Comparison of ENCODE assay signal across 8 mouse cellular contexts in the genomic region with DNA sequence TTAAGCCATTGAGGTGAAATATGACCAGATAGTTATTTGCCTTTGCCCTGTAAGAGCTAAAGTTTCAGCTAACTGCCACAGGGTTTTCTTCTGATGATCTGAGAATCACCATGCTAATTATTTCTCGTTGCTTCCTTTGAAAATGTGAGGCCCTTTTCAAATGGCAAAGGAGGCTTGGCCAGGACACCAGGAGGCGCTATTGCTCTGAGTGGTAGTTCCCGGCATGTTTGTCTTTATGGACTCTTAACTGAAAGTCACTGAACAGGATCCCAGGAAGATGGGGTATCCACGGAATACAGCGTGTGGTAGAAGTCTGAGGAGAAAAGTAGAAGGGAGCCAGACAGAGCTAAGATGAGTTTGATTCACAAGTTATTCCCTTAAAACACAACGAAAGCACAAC.
DNase-seq lines count a peak whose midpoint lies in the region; ATAC-seq and TF ChIP-seq lines count a peak whose summit lies in the region.

No protein-coding gene starts in this region.

- H3K4me2 ChIP-seq in stomach, embryonic 15.5 days: 0 out of 2 replicates have a peak overlapping the region, but pooled peaks have one; percentile 27

- intact Hi-C loops in left cerebral cortex, adult 2 months (cut with DNase I): loop anchor here (1.0 to 5.0 kb wide), 4 partner anchors 238 to 613 kb away; no protein-coding TSS in a partner anchor

- no peaks in the 10 kb centered on the region for H3K36me3 ChIP-seq in stomach, embryonic 15.5 days

- H3K9me3 ChIP-seq in stomach, embryonic 15.5 days: no peaks in the 10 kb centered on the region

- in situ Hi-C loops in Patski (cut with MboI; ENCODE audit: low pct_unique_long_range_greater_than_20kb): loop anchor here (5.0 kb wide), 1 partner anchor 598 kb away; no protein-coding TSS in a partner anchor

- H3K27ac ChIP-seq in left cerebral cortex, adult 2 months: no peak overlapping the region
- H3K27ac ChIP-seq in stomach, embryonic 15.5 days: no peak overlapping the region

- H3K27me3 ChIP-seq in Patski: peaks cover 4% of the 10 kb centered on the region
- no peaks in the 10 kb centered on the region for H3K27me3 ChIP-seq in stomach, embryonic 15.5 days (replicated peaks)

- no peaks in the 10 kb centered on the region for H3K4me1 ChIP-seq in stomach, embryonic 15.5 days

- ATAC-seq in cerebellum, adult (ENCODE audit: insufficient number of reproducible peaks, low FRiP score, low TSS enrichment): no peak
- no peak for ATAC-seq in Patski
- ATAC-seq in monocyte, adult 5-6 weeks (replicated peaks; ENCODE audit: insufficient number of reproducible peaks, low FRiP score, low TSS enrichment, poor library complexity, severe bottlenecking): peak; percentile 56; the same call in 1 of the 2 replicates
- ATAC-seq in stomach, embryonic 15.5 days (ENCODE audit: insufficient read depth, low FRiP score, low read depth): no peak

- peak; percentile 48 for DNase-seq in cerebellum, adult 11 months
- DNase-seq in Patski (ENCODE audit: low read depth, low spot score): peak; percentile 30
- DNase-seq in cerebellum, postnatal 14 days: peak; percentile 88 to 94
- DNase-seq in gonadal fat pad, adult 2 months (ENCODE audit: low read depth): peak; percentile 12
- peak; percentile 75 to 82 for DNase-seq in left cerebral cortex, adult 2 months (ENCODE audit: extremely low spot score in 1 of 2, low spot score in 2 of 2)

- H3K9ac ChIP-seq in stomach, embryonic 15.5 days: no peak overlapping the region

- peak; percentile 97 for TF ChIP-seq CTCF in Patski (IDR thresholded peaks at IDR 0.05)
- peak; percentile 94 for TF ChIP-seq CTCF in left cerebral cortex, adult 2 months (IDR thresholded peaks at IDR 0.05)

- WGBS in stomach, embryonic 15.5 days: 13% methylated on average over 6 of the region's 6 CpGs

- no peak overlapping the region for H3K4me3 ChIP-seq in left cerebral cortex, adult 2 months
- no peak overlapping the region for H3K4me3 ChIP-seq in stomach, embryonic 15.5 days (replicated peaks)

- POLR2A ChIA-PET in Patski (lab: Charles Lee): interaction anchor here (0.9 to 1.3 kb wide), 3 partner anchors 90 to 433 kb away, joined by 3 read pairs; no protein-coding TSS in a partner anchor

- CTCF ChIA-PET in Patski (lab: Charles Lee): interaction anchor here (0.8 to 2.6 kb wide), 20 partner anchors 9 to 619 kb away, joined by 3 to 9 read pairs (median 4); no protein-coding TSS in a partner anchor

Comparison
In these comparisons a context has a peak if more than half of its experiments do, and no peak if none do; other contexts are left out.
1. DNase-seq: peak in every context shown above with its lines; median percentile 91 in cerebellum, postnatal 14 days; 78 in left cerebral cortex, adult 2 months; 48 in cerebellum, adult 11 months; 30 in Patski; 12 in gonadal fat pad, adult 2 months.